Mouse (Mus musculus) ES-E14 (cell line): ENCODE data around the gene Btg2.

Experiments
- CHD2 ChIP-seq: IDR thresholded peaks from 2 replicates; pipeline ENCODE4 v1.6.1; 2014; ENCODE audit warnings: mild to moderate bottlenecking, low read depth, low read length, inconsistent platforms
- HCFC1 ChIP-seq: IDR thresholded peaks from 2 replicates; pipeline ENCODE4 v1.6.1; 2012; ENCODE audit warnings: low read length, inconsistent platforms, borderline replicate concordance; ENCODE audit not compliant: insufficient read depth
- MAFK ChIP-seq: IDR thresholded peaks from 2 replicates; pipeline ENCODE4 v1.6.1; 2014; ENCODE audit warnings: mild to moderate bottlenecking, low read depth, low read length, inconsistent platforms; ENCODE audit not compliant: insufficient read depth
- ZC3H11A ChIP-seq: IDR thresholded peaks from 2 replicates; pipeline ENCODE4 v1.6.1; 2012; ENCODE audit warnings: low read depth, mild to moderate bottlenecking, inconsistent platforms, low read length, borderline replicate concordance
- ZNF384 ChIP-seq: IDR thresholded peaks from 2 replicates; pipeline ENCODE4 v1.6.1; 2012; ENCODE audit warnings: low read depth, low read length, inconsistent platforms

- TF ChIP-seq HCFC1 (no peak), CHD2 (no peak), ZC3H11A (no peak), ZNF384 (no peak), MAFK (no peak)
Observed at GRCm38 (mm10) chr1:134105764-134106430, 27.0 kb upstream of the Btg2 start.
